Mouse (Mus musculus) liver, embryonic 14.5 days (tissue): ENCODE measurements around the gene Synj1. TPM values are rescaled to one million over a fixed set of nuclear protein-coding genes. Genes with fewer than 3 reads are reported as not detected.

Experiments
- ATAC-seq: fragments of 200-750 bp; cut with Nextera tagmentation; 2 replicates; pipeline ENCODE4 v1.8.0; 2017; ENCODE audit warnings: moderate number of reproducible peaks, mild to moderate bottlenecking, moderate library complexity; ENCODE audit not compliant: insufficient read depth
- DNase-seq, 3 experiments: peaks; one replicate each; pipeline ENCODE4 v3.0.0-alpha.2; 2012 to 2013; ENCODE audit warnings: low read depth in 3 of 3, low spot score in 3 of 3
- H3K27ac ChIP-seq: fragments of 300-500 bp; sonication (generic); 2 replicates; pipeline ENCODE4 v1.5.1; 2014; ENCODE audit warnings: moderate library complexity, mild to moderate bottlenecking, control low read depth, inconsistent platforms
- H3K27me3 ChIP-seq: fragments of 300-500 bp; sonication (generic); 2 replicates; pipeline ENCODE4 v1.6.1; 2014; ENCODE audit warnings: mild to moderate bottlenecking, low read length, moderate library complexity; ENCODE audit not compliant: control insufficient read depth, insufficient read depth
- H3K36me3 ChIP-seq: fragments of 300-500 bp; sonication (generic); replicated peaks from 2 replicates; pipeline ENCODE4 v1.6.1; 2014; ENCODE audit warnings: low read depth; ENCODE audit not compliant: control insufficient read depth, insufficient read depth
- H3K4me1 ChIP-seq, 2 experiments: fragments of 200-500 bp in 1 of 2; fragments of 300-500 bp in 1 of 2; sonication (generic) in 1 of 2; replicated peaks; 2 replicates each; pipeline ENCODE4 v1.6.1; 2012 to 2014; ENCODE audit warnings: antibody characterized with exemption in 1 of 2, inconsistent platforms in 1 of 2, low read length in 1 of 2; ENCODE audit not compliant: control insufficient read depth in 2 of 2, insufficient read depth in 2 of 2
- H3K4me2 ChIP-seq: fragments of 300-500 bp; sonication (generic); 2 replicates; pipeline ENCODE4 v1.6.1; 2014; ENCODE audit warnings: low read depth, mild to moderate bottlenecking, control low read depth, moderate library complexity
- H3K4me3 ChIP-seq, 2 experiments: fragments of 200-500 bp in 1 of 2; fragments of 300-500 bp in 1 of 2; sonication (generic) in 1 of 2; 2 replicates each; pipeline ENCODE4 v1.5.1; 2012 to 2014; ENCODE audit warnings: low read depth in 2 of 2, low read length in 2 of 2, mild to moderate bottlenecking in 2 of 2, control low read depth in 1 of 2, inconsistent platforms in 1 of 2, moderate library complexity in 1 of 2; ENCODE audit not compliant: insufficient read depth in 1 of 2
- H3K9ac ChIP-seq: fragments of 300-500 bp; sonication (generic); replicated peaks from 2 replicates; pipeline ENCODE4 v1.6.1; 2014; ENCODE audit warnings: mild to moderate bottlenecking, control low read depth, moderate library complexity
- H3K9me3 ChIP-seq: fragments of 300-500 bp; sonication (generic); 2 replicates; pipeline ENCODE4 v1.6.1; 2016; ENCODE audit warnings: low read length, mixed read lengths; ENCODE audit not compliant: control insufficient read depth
- CTCF ChIP-seq: IDR thresholded peaks from 2 replicates; pipeline ENCODE4 v1.5.1; 2016; ENCODE audit warnings: antibody characterized with exemption, low read depth, control low read depth
- EP300 ChIP-seq: IDR thresholded peaks from 2 replicates; pipeline ENCODE4 v1.6.1; 2016; ENCODE audit warnings: antibody characterized with exemption, low read depth
- WGBS: fragments of 180-500 bp; shearing (Covaris S2); extraction: QIAGEN DNeasy Blood & Tissue Kit; methylation state at CpG from one replicate; pipeline ENCODE4 v1.1.7; 2014; ENCODE audit not compliant: insufficient replicate concordance; 5-methylcytosine and 5-hydroxymethylcytosine counted together
- polyA plus RNA-seq, 2 experiments: library from polyadenylated mRNA; depleted of rRNA in 1 of 2; stranded (reverse) in 1 of 2; unstranded in 1 of 2; fragments of >200 nt; fragmentation: Nextera tagmentation in 1 of 2; extraction: Ambion mirVana in 1 of 2; gene quantifications; 2 replicates each; pipeline versions ENCODE4 v1.2.1 to v1.2.3; 2012 to 2014

The Synj1 gene
- polyA plus RNA-seq, 2 experiments, result 14.6 to 21.4 TPM

- Histone ChIP-seq H3K36me3 (peaks cover 9% of the 10 kb centered on the region), H3K27me3 (no peaks in the 10 kb centered on the region), H3K9me3 (no peaks in the 10 kb centered on the region), H3K4me1 (no peaks in the 10 kb centered on the region; a peak in 1 of 4 replicates), H3K4me3 (peak overlapping the region; percentile 93 to 96), H3K9ac (peak overlapping the region; percentile 88), H3K4me2 (peak overlapping the region; percentile 95), H3K27ac (peak overlapping the region; percentile 68)
- DNase-seq (peak in 2 of 3 experiments; percentile 30 to 49), ATAC-seq (peak; percentile 69)
- under 1% methylated on average over 38 of the region's 38 CpGs for WGBS
- TF ChIP-seq CTCF (peak; percentile 34; the same call in 1 of the 2 replicates), EP300 (no peak)
These were observed 76.9 kb downstream of the Synj1 start for GRCm38 (mm10) chr16:90934193-90934686.

- H3K27me3 ChIP-seq, result no peaks in the 10 kb centered on the region
- ATAC-seq, result no peak
- H3K4me1 ChIP-seq, result no peaks in the 10 kb centered on the region; a peak in 1 of 4 replicates
- TF ChIP-seq EP300, result no peak
- no peak for TF ChIP-seq CTCF
- H3K4me3 ChIP-seq, result peak overlapping the region; percentile 93 to 96
- H3K9me3 ChIP-seq, result no peaks in the 10 kb centered on the region
- 20% methylated on average over 13 of the region's 13 CpGs for WGBS
- H3K27ac ChIP-seq, result peak overlapping the region; percentile 68
- peak in 1 of 3 experiments; percentile 29 for DNase-seq
- peak overlapping the region; percentile 95 for H3K4me2 ChIP-seq
- peaks cover 8% of the 10 kb centered on the region for H3K36me3 ChIP-seq
- peak overlapping the region; percentile 88 for H3K9ac ChIP-seq
These were observed 77.5 kb downstream of the Synj1 start for GRCm38 (mm10) chr16:90933534-90934176.

GRCm38 (mm10) chr16:90927446-90927845, 83.7 kb downstream of the Synj1 start:
- 69% methylated on average over 4 of the region's 4 CpGs for WGBS
- no peaks in the 10 kb centered on the region for H3K36me3 ChIP-seq

GRCm38 (mm10) chr16:90925461-90925860, 85.6 kb downstream of the Synj1 start:
- no peaks in the 10 kb centered on the region for H3K4me1 ChIP-seq
- ATAC-seq (no peak), DNase-seq (peak in 1 of 3 experiments; percentile 16)
- H3K4me3 ChIP-seq, result no peak overlapping the region
- H3K9me3 ChIP-seq, result no peaks in the 10 kb centered on the region
- H3K27ac ChIP-seq, result no peak overlapping the region
- no peaks in the 10 kb centered on the region for H3K36me3 ChIP-seq
- no peaks in the 10 kb centered on the region for H3K27me3 ChIP-seq
- WGBS, result 30% methylated on average over 5 of the region's 5 CpGs
- no peak overlapping the region for H3K9ac ChIP-seq
- TF ChIP-seq EP300, result no peak
- peak; percentile 91 for TF ChIP-seq CTCF
- no peak overlapping the region for H3K4me2 ChIP-seq

More at GRCm38 (mm10) chr16:90927446-90927845, 83.7 kb downstream of the Synj1 start:
- H3K9ac ChIP-seq, result no peak overlapping the region
- H3K4me1 ChIP-seq, result no peaks in the 10 kb centered on the region
- no peak overlapping the region for H3K4me2 ChIP-seq
- no peaks in the 10 kb centered on the region for H3K9me3 ChIP-seq
- no peaks in the 10 kb centered on the region for H3K27me3 ChIP-seq
- H3K27ac ChIP-seq, result no peak overlapping the region
- H3K4me3 ChIP-seq, result no peak overlapping the region
- TF ChIP-seq EP300 (no peak), CTCF (no peak)
- ATAC-seq (no peak), DNase-seq (no peak)

- no peak for DNase-seq
- peak; percentile 29; the same call in 1 of the 2 replicates for ATAC-seq
- Histone ChIP-seq H3K9ac (no peak overlapping the region), H3K4me2 (no peak overlapping the region), H3K4me1 (no peaks in the 10 kb centered on the region), H3K36me3 (no peaks in the 10 kb centered on the region), H3K27me3 (no peaks in the 10 kb centered on the region), H3K27ac (no peak overlapping the region), H3K9me3 (no peaks in the 10 kb centered on the region), H3K4me3 (no peak overlapping the region)
- WGBS, result 65% methylated on average over 13 of the region's 13 CpGs
- TF ChIP-seq CTCF (no peak), EP300 (no peak)
These were observed 86.3 kb downstream of the Synj1 start for GRCm38 (mm10) chr16:90924606-90925370.
